Mouse (Mus musculus) right cerebral cortex, postnatal 25 days (tissue): ENCODE measurements around the gene Naxd.
"Not testable (repeated sequence)": the region's sequence is repeated elsewhere in the genome, so short reads cannot be mapped to it uniquely, and the experiment has no call there.

Experiments
- DNase-seq: peaks from one replicate; pipeline ENCODE4 v3.0.0; 2022

The Naxd gene

DNA sequence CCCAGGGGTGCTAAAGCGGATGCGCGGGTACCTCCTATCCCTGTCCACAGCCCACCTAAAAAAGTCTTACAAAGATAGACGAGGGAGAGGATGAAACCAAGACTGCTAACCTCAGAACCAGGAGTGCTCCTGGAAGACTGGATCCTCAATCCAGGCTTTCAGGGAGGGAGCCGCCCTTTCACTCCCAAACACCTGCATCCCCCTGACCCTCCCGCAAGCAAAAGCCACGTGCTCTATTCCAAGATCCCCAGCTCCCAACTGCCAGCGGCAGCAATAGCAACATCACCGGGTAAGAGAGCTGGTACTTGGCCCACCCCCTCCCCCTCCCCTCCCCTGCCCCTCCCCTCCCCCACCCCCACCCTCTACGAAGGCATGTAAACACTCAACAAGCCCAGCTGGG lies 21.9 kb upstream of the Naxd start:
- no peak for DNase-seq

DNA sequence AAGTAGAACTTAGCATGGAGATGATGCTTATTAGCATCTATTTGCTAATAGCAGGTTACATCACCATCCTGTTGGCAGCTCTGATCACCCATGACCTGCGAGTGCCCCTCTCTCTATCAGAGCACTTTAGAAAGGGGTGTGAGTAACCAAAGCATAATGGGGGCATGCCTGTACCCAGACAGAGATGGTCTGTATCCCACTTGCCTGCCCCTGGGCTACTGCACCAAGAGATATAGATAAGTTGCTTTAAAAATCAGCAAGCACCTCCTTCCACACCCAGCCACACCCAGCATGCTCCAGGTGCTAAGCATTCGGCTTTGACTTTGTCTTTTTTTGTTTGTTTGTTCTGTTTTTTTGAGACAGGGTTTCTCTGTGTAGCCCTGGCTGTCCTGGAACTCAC lies 21.4 kb upstream of the Naxd start:
- DNase-seq, result no peak

DNA sequence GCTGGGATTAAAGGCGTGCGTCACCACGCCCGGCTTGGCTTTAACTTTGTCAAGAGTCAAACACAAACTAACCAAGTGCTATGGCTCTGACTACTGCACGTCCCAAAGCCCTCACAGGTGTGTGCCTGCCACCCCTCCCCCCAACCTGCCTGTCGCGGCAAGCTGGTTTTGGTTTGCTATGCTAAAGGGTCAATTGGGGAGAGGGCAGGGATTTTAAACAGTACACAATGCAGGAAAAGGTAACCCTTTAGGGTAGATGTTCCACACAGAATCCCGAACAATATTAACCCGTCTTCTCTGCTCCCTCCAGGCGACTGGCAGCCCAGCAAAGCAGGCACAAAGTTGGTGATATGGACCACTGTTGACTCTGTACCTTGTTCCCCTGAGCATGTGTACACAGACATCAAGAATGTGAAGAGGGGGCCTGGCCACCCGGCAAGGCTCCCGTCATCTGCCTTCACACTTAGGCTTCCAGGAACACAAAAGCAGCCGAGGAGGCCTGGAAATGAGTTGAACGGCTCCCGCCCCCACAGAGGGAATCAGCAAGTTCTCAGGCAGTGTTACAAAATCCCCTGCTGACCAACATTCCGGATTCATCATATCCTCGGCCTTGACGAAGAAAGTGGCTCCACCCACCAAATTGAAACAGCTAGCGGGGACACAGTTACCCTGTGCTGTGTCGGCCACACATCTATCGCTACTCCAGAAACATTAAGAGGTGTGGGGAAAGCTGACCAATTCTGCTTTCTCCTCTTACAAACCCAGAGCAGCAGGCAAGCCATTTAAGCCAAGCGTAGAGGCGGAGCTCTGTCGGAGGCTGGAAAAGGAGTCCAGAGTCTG lies 20.7 kb upstream of the Naxd start:
- DNase-seq, result peak; percentile 19

DNA sequence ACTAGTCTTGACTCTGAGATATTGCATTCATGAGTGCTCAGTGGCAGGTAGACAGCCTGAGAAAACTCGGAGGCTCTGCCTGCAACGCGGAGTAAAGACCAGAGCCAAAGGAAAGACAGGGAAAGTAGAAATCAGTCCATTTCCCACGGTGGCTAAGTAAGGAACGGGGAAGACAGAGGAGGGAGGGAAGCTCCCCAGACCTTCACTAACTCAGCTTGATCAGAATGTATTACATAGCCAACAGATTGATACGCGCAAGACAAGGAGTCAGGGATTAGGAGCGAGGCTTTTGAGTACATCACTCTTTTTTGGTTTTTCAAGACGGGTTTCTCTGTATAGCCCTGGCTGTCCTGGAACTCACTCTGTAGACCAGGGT lies 20.1 kb upstream of the Naxd start:
- DNase-seq, result no peak

DNA sequence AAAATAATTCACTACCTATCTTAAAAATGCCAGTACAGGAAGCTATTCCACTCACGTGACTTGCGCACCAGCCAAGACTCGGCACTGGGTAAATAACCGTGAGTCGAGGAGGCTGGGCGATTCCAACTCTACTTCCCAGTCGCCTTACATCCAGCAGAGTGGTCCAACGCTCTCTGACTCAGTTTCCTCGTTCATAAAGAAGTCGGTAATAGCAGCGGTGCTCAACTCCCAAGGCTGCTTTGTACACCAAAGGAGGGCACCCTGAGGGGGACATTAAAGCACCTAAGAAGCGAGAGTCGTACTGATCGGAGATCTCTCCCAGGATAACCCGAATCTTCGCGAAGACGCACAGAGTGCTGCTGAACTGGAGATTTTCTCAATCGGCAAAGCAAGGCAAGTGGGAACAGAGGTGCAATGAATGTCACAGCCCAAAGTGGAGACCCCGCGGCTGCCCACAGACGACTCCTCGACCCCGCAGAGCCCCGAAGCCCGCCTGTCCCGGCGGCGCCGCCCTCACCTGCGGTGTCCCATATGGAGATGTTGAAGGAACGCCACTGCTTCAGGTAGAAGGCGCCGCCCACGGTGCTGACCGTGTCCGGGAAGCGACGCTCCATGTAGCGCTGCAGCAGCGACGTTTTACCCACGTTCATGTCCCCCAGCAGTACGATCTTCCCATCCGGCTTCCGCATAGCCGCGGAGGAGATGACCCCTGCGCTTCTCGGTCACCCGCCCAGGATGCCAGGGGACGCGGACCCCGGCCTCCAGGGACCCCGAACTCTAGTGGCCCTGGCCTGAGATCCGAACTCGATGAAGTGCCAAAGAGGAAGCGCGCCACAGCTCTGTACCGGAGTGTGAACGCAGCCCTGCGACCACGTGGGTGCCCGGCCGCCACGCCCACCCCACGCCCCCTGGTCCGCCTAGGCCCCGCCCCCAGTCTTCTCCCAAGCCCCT lies 19.2 kb upstream of the Naxd start, which contains the start of gene Rab20:
Rab20 (minus strand) TSS at position 900 of the 951 bp plus-strand sequence.
- DNase-seq, result no peak

DNA sequence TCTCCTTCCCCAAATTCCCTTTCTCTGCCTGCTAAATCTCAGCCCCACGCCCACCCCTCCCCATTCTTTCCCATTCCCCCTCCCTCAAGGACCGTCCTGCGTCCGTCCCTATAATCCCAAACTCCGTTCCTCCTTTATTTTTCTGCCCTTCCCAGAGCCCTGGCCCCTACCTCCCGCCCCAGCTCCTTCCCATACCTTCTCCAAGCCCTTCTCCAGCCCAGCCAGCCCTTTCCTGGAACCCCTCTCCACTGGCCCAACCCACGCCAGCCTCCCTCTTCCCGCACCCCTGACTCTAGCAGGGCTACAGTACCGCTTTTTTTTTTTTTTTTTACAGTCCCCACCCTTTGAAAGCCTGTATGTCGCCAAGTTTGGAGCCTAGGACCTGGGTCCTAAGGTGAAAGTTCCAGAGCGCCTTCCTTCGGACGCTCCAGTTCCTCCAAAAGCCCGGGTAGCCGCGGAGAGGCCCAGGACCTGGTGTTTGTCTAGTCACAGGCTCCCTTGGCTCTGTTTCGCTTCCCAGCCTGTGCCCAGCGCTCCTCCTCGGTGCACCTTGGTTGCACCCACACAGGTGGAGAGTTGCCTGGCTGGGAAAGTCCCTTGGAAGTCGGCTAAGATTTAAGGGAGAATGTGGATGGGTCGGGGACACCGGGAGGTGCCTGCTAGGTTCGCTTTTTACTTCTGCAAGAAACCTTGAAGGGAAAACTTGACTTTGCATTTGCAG lies 18.3 kb upstream of the Naxd start:
- no peak for DNase-seq

DNA sequence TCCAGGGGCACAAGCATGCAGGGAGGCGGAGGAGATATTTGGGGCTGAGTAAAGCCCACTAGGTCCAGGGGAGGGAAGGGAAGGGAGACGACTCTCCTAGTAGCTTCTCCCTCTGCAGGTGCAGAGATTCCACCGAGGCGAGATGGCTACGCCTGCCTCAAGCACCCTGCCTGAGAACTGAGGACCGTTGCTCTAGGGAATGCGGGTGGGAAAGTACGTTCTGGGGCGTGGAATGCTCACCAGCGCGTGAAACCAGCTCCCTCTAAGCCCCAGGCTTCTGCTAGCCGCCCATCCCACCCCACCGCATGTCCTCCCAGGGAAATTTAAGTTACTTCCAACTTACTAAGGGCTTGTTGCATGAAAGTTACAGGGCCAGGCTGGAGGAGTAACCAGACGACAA lies 17.7 kb upstream of the Naxd start:
- no peak for DNase-seq

DNA sequence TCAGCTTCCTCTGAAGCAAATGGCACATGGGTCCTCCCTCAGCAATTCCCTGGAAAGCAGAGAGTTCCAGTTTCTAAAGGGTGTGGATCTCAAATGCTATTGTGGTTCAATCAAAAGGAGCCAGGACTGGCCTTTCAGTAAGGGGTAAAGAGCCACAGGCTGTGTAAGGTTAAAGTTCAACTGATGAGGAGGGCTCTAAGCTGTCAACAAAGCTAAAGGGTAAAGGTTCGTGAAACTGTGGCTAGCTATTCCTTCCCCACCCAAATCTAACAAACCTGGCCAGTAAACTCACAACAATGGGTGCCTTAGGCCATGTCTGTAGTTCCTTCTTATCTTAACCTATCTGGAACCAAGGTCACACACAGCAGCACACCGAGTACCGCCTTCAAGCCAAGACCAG lies 15.4 kb upstream of the Naxd start:
- DNase-seq, result no peak

DNA sequence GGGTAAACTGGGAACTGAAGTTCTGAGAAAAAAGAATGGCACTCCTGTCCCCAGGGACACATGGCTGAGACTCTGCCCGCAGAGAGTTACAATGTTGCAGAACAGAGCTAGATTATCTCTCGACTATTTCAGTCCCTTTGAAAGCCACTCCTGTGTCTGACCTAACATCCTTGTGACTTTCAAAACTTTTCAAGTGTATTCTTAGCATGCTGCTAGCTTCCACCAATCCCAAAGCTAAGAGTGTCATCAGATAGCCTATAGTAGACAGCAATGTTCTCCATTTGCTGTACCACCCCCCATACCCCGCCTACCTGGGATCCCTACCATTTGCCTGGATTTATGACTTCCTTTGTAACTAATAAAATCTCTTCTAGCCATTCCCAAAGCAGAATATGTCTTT lies 14.8 kb upstream of the Naxd start:
- no peak for DNase-seq

DNA sequence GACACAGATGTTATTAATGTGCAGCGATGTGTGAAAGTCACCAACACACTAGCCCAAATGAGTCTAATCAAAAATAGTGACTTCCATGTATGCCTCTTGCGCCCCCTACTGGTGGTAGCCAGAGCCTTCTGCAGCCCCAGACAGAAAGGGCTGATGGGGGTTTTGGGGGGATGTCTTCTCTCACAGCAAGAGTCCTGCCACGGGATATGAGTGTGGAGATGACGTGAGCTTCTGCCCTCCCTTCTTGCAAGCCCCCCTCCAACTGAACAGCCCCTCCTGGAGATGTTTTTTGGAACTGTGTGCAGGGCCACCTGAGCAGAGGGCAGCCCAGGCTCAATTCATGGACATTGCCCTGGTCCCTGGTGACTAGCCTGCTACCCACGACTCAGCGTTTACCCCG lies 11.2 kb upstream of the Naxd start:
- DNase-seq, result peak; percentile 43

DNA sequence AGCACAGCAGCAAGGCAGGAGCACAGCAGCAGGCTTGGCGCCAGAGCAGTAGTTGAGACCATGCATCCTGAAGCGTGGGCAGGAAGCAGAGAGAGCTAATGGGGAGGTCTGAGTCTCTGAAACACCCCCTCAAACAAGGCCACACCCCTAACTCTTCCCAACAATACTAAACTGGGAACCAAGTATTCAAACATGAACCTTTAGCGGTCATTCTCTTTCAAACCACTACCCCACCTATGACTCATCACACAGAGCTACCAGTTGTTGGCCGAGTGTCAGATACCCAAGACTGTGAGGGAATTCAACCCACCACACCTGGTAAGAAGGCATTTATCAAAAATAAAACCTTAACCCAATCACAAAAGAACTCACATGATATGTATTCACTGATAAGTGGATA lies 10.1 kb upstream of the Naxd start:
- no peak for DNase-seq

DNA sequence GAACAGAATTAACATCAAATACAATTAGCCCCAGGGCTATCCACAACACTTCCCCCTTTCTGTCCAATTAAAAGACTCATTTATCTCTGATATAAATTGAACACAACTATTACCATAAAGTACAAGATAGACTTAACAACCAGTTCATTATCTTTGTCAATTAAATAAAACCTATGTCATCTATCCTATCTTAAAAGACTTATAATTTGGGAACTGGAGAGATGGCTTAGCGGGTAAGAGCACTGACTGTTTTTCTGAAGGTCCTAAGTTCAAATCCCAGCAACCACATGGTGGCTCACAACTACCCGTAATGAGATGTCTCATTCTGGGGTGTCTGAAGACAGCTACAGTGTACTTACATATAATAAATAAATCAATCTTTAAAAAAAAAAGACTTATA lies 5.0 kb upstream of the Naxd start:
- DNase-seq, result not testable (repeated sequence)

DNA sequence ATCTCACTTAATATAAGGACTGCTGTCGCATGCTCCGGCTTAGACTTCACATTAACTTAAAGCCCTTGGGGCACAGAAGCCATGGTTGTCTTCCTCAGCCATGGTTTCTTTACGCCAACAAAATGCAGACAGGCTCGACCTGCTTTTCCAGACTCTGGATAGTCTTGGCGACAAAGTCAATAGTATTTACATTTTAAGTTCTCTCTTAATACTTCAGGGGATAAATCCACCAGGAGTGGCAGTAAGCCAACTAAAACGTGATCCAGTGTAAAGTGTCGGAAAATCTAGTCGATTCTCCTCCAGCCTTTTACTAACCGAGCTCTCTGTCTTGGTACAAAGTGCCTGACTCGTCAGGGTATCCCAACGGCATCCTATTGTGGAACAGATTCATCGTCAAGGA lies 975 bp downstream of the Naxd start:
- no peak for DNase-seq

DNA sequence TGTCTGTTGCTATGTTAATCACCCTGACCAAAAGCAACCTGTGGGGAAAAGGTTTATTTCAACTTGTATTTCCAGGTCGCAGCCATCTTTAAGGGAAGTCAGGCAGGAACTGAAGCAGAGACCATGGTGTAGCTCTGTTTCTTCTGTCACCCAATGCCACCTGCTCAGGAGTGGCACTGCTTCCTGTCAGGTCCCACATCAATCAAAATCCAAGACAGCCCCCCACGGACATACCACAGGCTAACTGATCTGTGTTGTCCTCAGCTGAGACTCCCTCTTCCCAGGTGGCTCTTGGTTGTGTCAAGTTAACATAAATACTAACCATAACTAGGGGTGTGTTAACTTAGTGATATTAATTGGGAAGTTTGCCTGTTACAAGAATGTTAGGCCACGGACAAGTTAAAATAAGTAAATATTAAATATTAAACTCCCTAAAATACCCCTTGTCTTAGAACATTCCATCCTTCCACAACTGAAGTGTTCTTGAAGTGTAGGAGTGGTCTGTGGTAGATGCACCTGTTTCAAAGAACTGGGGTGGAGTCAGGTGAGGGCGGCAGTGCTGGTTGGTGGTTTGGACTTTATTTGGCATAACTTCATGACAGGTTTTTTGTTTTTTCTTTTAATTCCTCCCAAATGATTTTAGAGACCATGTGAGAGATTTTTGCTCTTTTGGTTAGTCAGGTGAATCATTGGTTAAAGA lies 1.6 kb downstream of the Naxd start:
- no peak for DNase-seq

DNA sequence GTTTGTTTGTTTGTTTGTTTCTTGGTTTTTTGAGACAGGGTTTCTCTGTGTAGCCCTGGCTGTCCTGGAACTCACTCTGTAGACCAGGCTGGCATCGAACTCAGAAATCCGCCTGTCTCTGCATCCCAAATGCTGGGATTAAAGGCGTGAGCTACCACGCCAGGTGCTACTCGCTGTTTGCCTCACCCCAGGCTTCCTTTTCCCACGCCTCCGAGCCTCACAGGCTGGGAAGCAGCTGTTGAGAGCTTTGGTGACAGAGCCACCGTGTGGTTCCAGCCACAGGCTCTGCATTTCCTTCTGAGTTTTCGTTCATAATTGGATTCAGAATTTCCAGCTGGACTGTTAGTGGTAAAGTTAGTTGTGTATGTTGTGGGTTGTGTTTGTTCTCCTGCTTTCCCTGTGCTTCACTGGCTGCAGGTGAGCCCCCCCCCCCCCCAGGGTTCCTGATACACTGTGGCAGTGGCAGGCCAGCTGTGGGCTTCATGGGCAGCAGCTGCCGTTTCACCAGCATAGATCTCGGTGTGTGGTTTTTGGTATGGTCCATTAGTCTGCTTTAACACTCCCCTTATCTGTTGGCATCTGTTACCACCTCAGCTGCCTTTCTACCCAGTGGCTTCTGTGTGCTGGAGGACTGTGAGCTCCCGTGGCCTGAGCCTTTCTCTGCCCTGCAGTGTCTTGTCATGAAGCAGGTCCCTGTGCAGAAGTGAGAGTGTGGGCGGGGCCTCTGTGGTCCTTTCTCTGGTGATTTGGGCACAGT lies 6.3 kb downstream of the Naxd start:
- no peak for DNase-seq

DNA sequence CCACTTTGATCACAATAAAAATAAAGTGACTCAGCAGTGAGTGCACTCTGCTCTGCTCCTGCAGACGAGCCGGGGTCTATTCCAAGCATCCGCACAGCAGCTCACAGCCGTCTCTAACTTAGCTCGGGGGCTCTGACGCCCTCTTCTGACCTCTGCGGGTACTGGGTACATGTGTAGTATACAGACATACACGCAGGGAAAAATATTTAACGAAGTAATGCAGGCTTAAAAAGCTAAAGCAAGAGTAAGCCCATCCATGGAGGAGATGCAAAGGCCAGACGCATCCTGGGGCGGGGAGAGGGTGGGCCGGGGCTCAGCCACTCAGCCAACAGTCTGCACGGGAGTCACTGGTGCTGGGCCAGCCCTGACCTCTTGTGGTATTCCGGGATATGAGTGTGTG lies 8.8 kb downstream of the Naxd start:
- DNase-seq, result no peak

DNA sequence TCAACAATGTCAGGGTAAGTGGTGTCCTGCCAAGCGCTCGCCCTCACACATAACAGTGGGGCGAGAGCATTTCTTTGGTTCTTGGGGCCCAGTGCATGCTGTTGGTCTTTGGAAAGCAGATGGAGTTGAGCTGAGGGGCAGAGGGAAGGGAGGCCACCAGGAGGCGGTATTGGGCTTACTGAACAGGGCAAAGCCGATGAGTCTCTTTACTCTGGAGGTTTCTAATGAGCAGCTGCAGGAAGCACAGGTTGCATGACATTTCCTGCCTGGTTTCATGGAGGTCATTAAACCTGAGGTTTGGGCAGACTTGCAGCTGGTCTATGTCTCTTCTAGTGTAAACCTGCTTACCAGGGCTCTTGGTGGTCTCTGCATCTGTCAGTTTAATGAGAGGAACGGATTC lies 9.5 kb downstream of the Naxd start:
- no peak for DNase-seq

DNA sequence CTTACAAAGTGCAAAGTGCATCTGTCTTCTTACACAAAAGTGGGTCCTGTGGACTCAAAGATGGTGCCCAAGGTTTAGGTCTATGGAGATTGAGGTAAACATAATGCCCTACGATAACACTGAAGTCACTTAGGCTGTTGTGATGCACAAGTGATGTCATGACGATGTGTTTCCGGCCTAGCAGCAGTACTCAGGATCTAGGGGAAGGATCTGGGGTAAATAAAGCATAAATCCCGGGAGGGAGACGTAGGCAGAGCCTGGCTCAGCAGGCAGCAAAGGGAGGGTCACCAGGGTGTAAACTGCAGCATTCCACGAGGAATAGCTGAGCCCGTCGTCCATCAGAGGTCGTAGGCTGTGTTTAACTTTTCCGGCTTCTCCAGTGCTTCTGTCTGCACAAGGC lies 11.6 kb downstream of the Naxd start:
- no peak for DNase-seq

DNA sequence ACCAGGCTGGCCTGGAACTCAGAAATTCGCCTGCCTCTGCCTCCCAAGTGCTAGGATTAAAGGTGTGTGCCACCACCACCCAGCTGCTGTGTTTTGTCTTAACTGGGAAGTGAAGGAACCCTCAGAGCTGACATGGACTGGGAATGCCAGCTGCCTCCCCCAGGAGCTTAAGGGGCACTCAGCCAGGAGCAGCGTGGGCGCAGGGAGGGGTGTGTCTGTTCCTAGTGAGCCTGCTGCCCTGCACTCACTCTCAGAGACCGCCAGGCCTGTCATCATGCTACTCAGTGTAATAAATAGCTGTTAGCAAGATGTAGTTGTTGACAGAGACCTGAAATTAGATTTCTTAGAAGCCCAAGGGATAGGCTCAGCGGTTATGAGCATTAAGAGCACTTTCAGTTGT lies 13.7 kb downstream of the Naxd start:
- DNase-seq, result no peak

DNA sequence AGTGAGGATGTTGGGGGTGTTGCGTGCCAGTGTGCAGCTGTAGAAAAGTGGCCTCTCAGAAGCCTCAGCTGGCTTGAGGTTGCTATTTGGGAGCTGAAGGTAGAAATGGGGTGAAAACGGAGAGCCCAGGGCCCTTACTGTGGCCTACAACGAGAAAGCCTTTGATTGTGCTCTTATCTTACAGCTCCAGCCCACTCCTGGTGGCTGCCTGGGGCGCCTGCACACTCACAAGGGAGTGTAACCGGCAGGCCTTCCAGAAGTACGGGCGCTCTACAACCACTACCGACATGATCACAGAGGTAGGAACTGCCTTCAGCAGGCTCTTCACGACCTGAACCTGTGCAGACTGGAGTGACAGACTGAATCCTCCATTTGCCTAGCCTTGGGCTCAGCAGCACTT lies 15.4 kb downstream of the Naxd start:
- no peak for DNase-seq

DNA sequence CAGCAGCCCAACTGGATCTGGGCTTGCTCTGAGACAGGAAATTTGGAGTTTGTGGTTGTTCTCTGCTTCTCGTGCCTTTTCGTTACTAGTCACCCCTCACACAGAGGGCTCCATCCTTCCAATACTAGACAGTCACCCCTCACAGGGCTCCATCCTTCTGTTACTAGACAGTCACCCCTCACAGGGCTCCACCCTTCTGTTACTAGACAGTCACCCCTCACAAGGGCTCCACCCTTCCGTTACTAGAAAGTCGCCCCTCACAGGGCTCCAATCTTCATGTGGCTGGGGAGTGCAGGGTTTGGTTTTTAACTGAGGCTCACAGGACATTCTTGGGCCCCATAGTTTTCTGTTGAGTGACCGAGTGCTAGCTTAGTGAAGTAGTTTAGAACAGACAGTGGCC lies 15.9 kb downstream of the Naxd start:
- DNase-seq, result no peak

DNA sequence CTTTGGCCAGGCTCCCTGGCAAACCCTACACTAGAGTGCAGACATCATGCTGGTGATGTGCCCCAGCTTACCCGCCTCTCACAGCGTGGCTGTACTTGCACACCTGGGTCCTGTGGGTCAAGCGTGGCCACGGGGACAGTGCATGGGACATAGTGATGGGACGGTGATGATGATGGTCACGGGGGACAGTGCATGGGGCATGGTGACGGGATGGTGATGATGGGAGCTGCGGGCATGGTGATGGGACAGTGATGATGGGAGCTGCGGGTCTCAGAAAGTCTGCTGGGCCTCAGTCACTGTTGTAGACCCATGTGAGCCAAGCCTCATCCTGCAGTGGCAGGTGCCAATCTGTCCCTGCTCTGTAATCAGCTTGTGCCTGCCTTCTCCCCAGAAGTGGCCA lies 19.0 kb downstream of the Naxd start:
- no peak for DNase-seq
